Mouse (Mus musculus) CH12.LX (cell line): Measurements from ENCODE around the gene Tanc1. TPM values are rescaled to one million over a fixed set of nuclear protein-coding genes. Genes with fewer than 3 reads are reported as not detected.

Experiments used
- DNase-seq: peaks from one replicate; pipeline ENCODE4 v3.0.0-alpha.2; 2013; ENCODE audit errors: extremely low read depth
- H3K27ac ChIP-seq: 2 replicates; pipeline ENCODE4 v1.5.1; 2012; ENCODE audit warnings: low read depth, mild to moderate bottlenecking, control low read depth, moderate library complexity; ENCODE audit not compliant: insufficient read depth
- H3K27me3 ChIP-seq: replicated peaks from 2 replicates; pipeline ENCODE3; 2012; ENCODE audit warnings: inconsistent platforms
- H3K36me3 ChIP-seq, 2 experiments: replicated peaks in 1 of 2; 2 replicates each; pipeline versions ENCODE3 to v1.6.1; 2012; ENCODE audit warnings: inconsistent platforms in 1 of 2, low read length in 1 of 2, mild to moderate bottlenecking in 1 of 2, mixed read lengths in 1 of 2, moderate library complexity in 1 of 2; ENCODE audit not compliant: control insufficient read depth in 1 of 2, insufficient read depth in 1 of 2
- H3K4me1 ChIP-seq, 2 experiments: 2 replicates each; pipeline ENCODE4 v1.6.1; 2012; ENCODE audit warnings: inconsistent platforms in 1 of 2, moderate library complexity in 1 of 2; ENCODE audit not compliant: insufficient read depth in 2 of 2, control insufficient read depth in 1 of 2
- H3K4me2 ChIP-seq: 2 replicates; pipeline ENCODE4 v1.6.1; 2012; ENCODE audit warnings: low read depth, mild to moderate bottlenecking, control low read depth; ENCODE audit not compliant: poor library complexity, insufficient read depth, severe bottlenecking
- H3K4me3 ChIP-seq, 3 experiments: fragments of 150-350 bp in 1 of 3; sonication (generic) in 1 of 3; replicated peaks in 1 of 3; 2 replicates each; pipeline versions ENCODE3 to v1.5.1; 2011 to 2012; ENCODE audit warnings: low read depth in 2 of 3, low read length in 2 of 3, mild to moderate bottlenecking in 2 of 3, moderate library complexity in 2 of 3, control low read depth in 1 of 3, improper control_type of control experiment in 1 of 3, inconsistent platforms in 1 of 3, mixed read lengths in 1 of 3; ENCODE audit not compliant: poor library complexity in 1 of 3
- H3K79me2 ChIP-seq: replicated peaks from 2 replicates; pipeline ENCODE4 v1.6.1; 2012; ENCODE audit warnings: mild to moderate bottlenecking, moderate library complexity; ENCODE audit not compliant: control insufficient read depth, poor library complexity, insufficient read depth, severe bottlenecking; ENCODE audit errors: extremely low read depth
- H3K9ac ChIP-seq: 2 replicates; pipeline ENCODE4 v1.6.1; 2012; ENCODE audit warnings: low read depth, mild to moderate bottlenecking, control low read depth, moderate library complexity; ENCODE audit not compliant: insufficient read depth
- H3K9me3 ChIP-seq: replicated peaks from 2 replicates; pipeline ENCODE3; 2012; ENCODE audit warnings: low read length, inconsistent platforms, mixed read lengths
- CHD1 ChIP-seq: IDR thresholded peaks from 2 replicates; pipeline ENCODE4 v1.6.1; 2012; ENCODE audit warnings: low read depth, low read length, improper control_type of control experiment, inconsistent platforms
- CTCF ChIP-seq, 2 experiments: IDR thresholded peaks in 1 of 2; conservative IDR thresholded peaks in 1 of 2; 2 replicates each; pipeline ENCODE4 v1.5.1; 2011 to 2012; ENCODE audit warnings: low read depth in 2 of 2, low read length in 2 of 2, improper control_type of control experiment in 1 of 2, inconsistent platforms in 1 of 2, mild to moderate bottlenecking in 1 of 2, moderate library complexity in 1 of 2
- ELF1 ChIP-seq: IDR thresholded peaks from 2 replicates; pipeline ENCODE4 v1.6.1; 2014; ENCODE audit warnings: low read depth, mild to moderate bottlenecking, inconsistent platforms, low read length, improper control_type of control experiment
- ETS1 ChIP-seq: conservative IDR thresholded peaks from 2 replicates; pipeline ENCODE4 v1.6.1; 2012; ENCODE audit warnings: low read depth, mild to moderate bottlenecking, inconsistent platforms, low read length, improper control_type of control experiment, moderate library complexity
- GABPA ChIP-seq: IDR thresholded peaks from 2 replicates; pipeline ENCODE4 v1.6.1; 2012; ENCODE audit warnings: low read depth, low read length, improper control_type of control experiment, inconsistent platforms; ENCODE audit not compliant: insufficient replicate concordance
- IRF4 ChIP-seq: IDR thresholded peaks from 2 replicates; pipeline ENCODE4 v1.6.1; 2014; ENCODE audit warnings: low read depth, mild to moderate bottlenecking, inconsistent platforms, low read length, improper control_type of control experiment
- JUND ChIP-seq: conservative IDR thresholded peaks from 2 replicates; pipeline ENCODE4 v1.6.1; 2011; ENCODE audit warnings: low read depth, low read length, improper control_type of control experiment
- KAT2A ChIP-seq: IDR thresholded peaks from 2 replicates; pipeline ENCODE4 v1.6.1; 2012; ENCODE audit warnings: low read length, improper control_type of control experiment, inconsistent platforms; ENCODE audit not compliant: insufficient replicate concordance
- MAFK ChIP-seq: IDR thresholded peaks from 2 replicates; pipeline ENCODE4 v1.6.1; 2011; ENCODE audit warnings: low read length, improper control_type of control experiment; ENCODE audit not compliant: insufficient replicate concordance
- MAX ChIP-seq: IDR thresholded peaks from 2 replicates; pipeline ENCODE4 v1.6.1; 2011; ENCODE audit warnings: low read length, improper control_type of control experiment
- MAZ ChIP-seq: IDR thresholded peaks from 2 replicates; pipeline ENCODE4 v1.6.1; 2012; ENCODE audit warnings: low read depth, mild to moderate bottlenecking, inconsistent platforms, low read length, improper control_type of control experiment, moderate library complexity
- MEF2A ChIP-seq: IDR thresholded peaks from 2 replicates; pipeline ENCODE4 v1.6.1; 2014; ENCODE audit warnings: low read depth, mild to moderate bottlenecking, inconsistent platforms, low read length, improper control_type of control experiment, borderline replicate concordance
- MXI1 ChIP-seq: IDR thresholded peaks from 2 replicates; pipeline ENCODE4 v1.6.1; 2011; ENCODE audit warnings: mild to moderate bottlenecking, low read depth, low read length, improper control_type of control experiment
- MYC ChIP-seq: IDR thresholded peaks from 2 replicates; pipeline ENCODE4 v1.6.1; 2011; ENCODE audit warnings: low read depth, mild to moderate bottlenecking, improper control_type of control experiment, low read length
- NELFE ChIP-seq: IDR thresholded peaks from 2 replicates; pipeline ENCODE4 v1.6.1; 2011; ENCODE audit warnings: low read depth, low read length, improper control_type of control experiment
- NRF1 ChIP-seq: IDR thresholded peaks from 2 replicates; pipeline ENCODE4 v1.6.1; 2014; ENCODE audit warnings: low read depth, mild to moderate bottlenecking, inconsistent platforms, low read length, improper control_type of control experiment, moderate library complexity
- RAD21 ChIP-seq: IDR thresholded peaks from 2 replicates; pipeline ENCODE4 v1.6.1; 2011; ENCODE audit warnings: low read depth, mild to moderate bottlenecking, low read length, improper control_type of control experiment, moderate library complexity
- RCOR1 ChIP-seq: conservative IDR thresholded peaks from 2 replicates; pipeline ENCODE4 v1.6.1; 2012; ENCODE audit warnings: low read depth, mild to moderate bottlenecking, inconsistent platforms, low read length, improper control_type of control experiment
- SIN3A ChIP-seq: IDR thresholded peaks from 2 replicates; pipeline ENCODE4 v1.6.1; 2012; ENCODE audit warnings: low read length, improper control_type of control experiment, inconsistent platforms
- SMC3 ChIP-seq: IDR thresholded peaks from 2 replicates; pipeline ENCODE4 v1.6.1; 2011; ENCODE audit warnings: low read depth, low read length, improper control_type of control experiment
- TBP ChIP-seq: conservative IDR thresholded peaks from 2 replicates; pipeline ENCODE4 v1.6.1; 2011; ENCODE audit warnings: low read depth, low read length, improper control_type of control experiment
- USF1 ChIP-seq: IDR thresholded peaks from 2 replicates; pipeline ENCODE4 v1.6.1; 2014; ENCODE audit warnings: low read depth, mild to moderate bottlenecking, inconsistent platforms, low read length, improper control_type of control experiment
- ZC3H11A ChIP-seq: IDR thresholded peaks from 2 replicates; pipeline ENCODE4 v1.6.1; 2012; ENCODE audit warnings: low read depth, mild to moderate bottlenecking, inconsistent platforms, low read length, improper control_type of control experiment
- ZKSCAN1 ChIP-seq: IDR thresholded peaks from 2 replicates; pipeline ENCODE4 v1.6.1; 2012; ENCODE audit warnings: low read depth, inconsistent platforms, low read length, improper control_type of control experiment, borderline replicate concordance
- ZMIZ1 ChIP-seq: IDR thresholded peaks from 2 replicates; pipeline ENCODE4 v1.6.1; 2012; ENCODE audit warnings: low read depth, mild to moderate bottlenecking, inconsistent platforms, low read length, improper control_type of control experiment
- dilution Hi-C: fragments of 300-500 bp; cut with MboI; formaldehyde crosslinking; loops from 2 replicates; pipeline ENCODE4 v1.14.3; 2020; ENCODE audit warnings: low sequenced_read_pairs; ENCODE audit not compliant: extremely low pct_unique_long_range_greater_than_20kb, extremely low pct_ligation_motif_present
- in situ Hi-C: fragments of 300-500 bp; cut with MboI; formaldehyde crosslinking; loops from 3 replicates; pipeline ENCODE4 v1.14.3; 2019; ENCODE audit warnings: low sequenced_read_pairs, low pct_ligation_motif_present, low pct_unique_long_range_greater_than_20kb, mixed read lengths
- polyA plus RNA-seq: library from polyadenylated mRNA; unstranded; fragments of >175 nt; gene quantifications from 2 replicates; pipeline ENCODE4 v1.2.1, GENCODE M21; 2012; ENCODE audit warnings: low read depth; ENCODE audit not compliant: insufficient read length
- total RNA-seq, 2 experiments: library from RNA; depleted of rRNA; stranded (reverse); fragments of 300-350 nt in 1 of 2; fragments of >200 nt in 1 of 2; gene quantifications; 2 replicates each; pipeline ENCODE4 v1.2.3; 2012 to 2014

Gene Tanc1
- total and polyA plus RNA-seq, 3 experiments = 0.08 to 0.21 (median 0.08) TPM

- TF ChIP-seq NELFE (no peak), MEF2A (no peak), IRF4 (no peak), MXI1 (no peak), KAT2A (no peak), MYC (no peak), JUND (no peak), MAX (no peak), SIN3A (no peak), SMC3 (no peak), MAZ (no peak), RCOR1 (no peak), ZC3H11A (no peak), ETS1 (no peak), GABPA (no peak), ZKSCAN1 (no peak), CHD1 (no peak)
Observed at GRCm38 (mm10) chr2:59637040-59637785, 25.4 kb downstream of the Tanc1 start.

GRCm38 (mm10) chr2:59642722-59643121 is 30.9 kb downstream of the Tanc1 start:
- no peak overlapping the region for H3K9ac ChIP-seq
- H3K27me3 ChIP-seq = no peaks in the 10 kb centered on the region
- H3K36me3 ChIP-seq = no peaks in the 10 kb centered on the region
- no peak overlapping the region for H3K27ac ChIP-seq
- dilution Hi-C loops = no loop called here
- H3K4me2 ChIP-seq = no peak overlapping the region
- no peaks in the 10 kb centered on the region for H3K9me3 ChIP-seq
- no peaks in the 10 kb centered on the region for H3K79me2 ChIP-seq
- no peak overlapping the region for H3K4me3 ChIP-seq
- TF ChIP-seq MAZ (no peak), ELF1 (no peak), CTCF (conservative IDR thresholded peaks at IDR 0.05 in 1 of 2, IDR thresholded peaks at IDR 0.05 in 1 of 2; ENCODE audit: low read depth in 2 of 2, low read length in 2 of 2) (no peak), ETS1 (no peak), ZMIZ1 (no peak), NELFE (no peak), MXI1 (no peak), USF1 (no peak), ZC3H11A (no peak), RAD21 (no peak), NRF1 (no peak), MAFK (no peak), TBP (no peak)
- TF ChIP-seq, all 38 proteins: peak for 0
- no peak for DNase-seq
- H3K4me1 ChIP-seq = peaks cover 0 to 8% of the 10 kb centered on the region in 2 experiments; a peak in 1 of 4 replicates
- in situ Hi-C loops = no loop called here

More at GRCm38 (mm10) chr2:59637040-59637785, 25.4 kb downstream of the Tanc1 start:
- no peak for DNase-seq
- Histone ChIP-seq H3K4me1 (no peaks in the 10 kb centered on the region), H3K9ac (no peak overlapping the region), H3K9me3 (peaks cover 2% of the 10 kb centered on the region), H3K4me2 (no peak overlapping the region), H3K27ac (no peak overlapping the region), H3K4me3 (no peak overlapping the region), H3K36me3 (no peaks in the 10 kb centered on the region), H3K79me2 (no peaks in the 10 kb centered on the region), H3K27me3 (no peaks in the 10 kb centered on the region)
- in situ Hi-C loops (no loop called here), dilution Hi-C loops (no loop called here)
